17 mouse cellular contexts compared by ENCODE assay signal in genomic region chr2:29565570-29566433, GRCm38 (mm10). TPM values are rescaled to one million over a fixed set of nuclear protein-coding genes. Genes with fewer than 3 reads are reported as not detected.
DNase-seq lines count a peak whose midpoint lies in the region; ATAC-seq lines count a peak whose summit lies in the region.
"Had no signal": no experiment of that assay in that cellular context is flagged by ENCODE, and none has a peak within 500 bp of the region (broad histone marks: within the 10 kb centered on the region; RNA-seq: fewer than 3 reads in every experiment).

No protein-coding gene starts in this region.

- peak overlapping the region; percentile 19 to 50; a peak in 2 of 4 replicates for H3K27ac ChIP-seq in heart, embryonic 14.5 days (replicated peaks in 1 of 2; ENCODE audit: control insufficient read depth in 1 of 2, insufficient read depth in 1 of 2, low read depth in 2 of 2, low read length in 2 of 2)
- peak overlapping the region; percentile 11; the same call in 1 of the 2 replicates for H3K27ac ChIP-seq in limb, embryonic 10.5 days
- no peak overlapping the region for H3K27ac ChIP-seq in neural tube, embryonic 14.5 days (ENCODE audit: low read depth, low read length)
- H3K27ac ChIP-seq: layer of hippocampus, adult 2 months; limb, embryonic 12.5 days; neural tube, embryonic 13.5 days had no signal

- H3K4me1 ChIP-seq in heart, embryonic 14.5 days (ENCODE audit: control insufficient read depth in 2 of 2, insufficient read depth in 2 of 2, low read length in 2 of 2): peaks cover 2 to 3% of the 10 kb centered on the region in 2 experiments; a peak in 3 of 4 replicates
- H3K4me1 ChIP-seq in limb, embryonic 10.5 days: peaks cover 30% of the 10 kb centered on the region
- peaks cover 7% of the 10 kb centered on the region; the same call in 1 of the 2 replicates for H3K4me1 ChIP-seq in neural tube, embryonic 14.5 days (ENCODE audit: control insufficient read depth, insufficient read depth, low read length)

- 14% methylated on average over 17 of the region's 17 CpGs for WGBS in heart, embryonic 14.5 days
- 4% methylated on average over 17 of the region's 17 CpGs for WGBS in limb, embryonic 10.5 days
- 4% methylated on average over 17 of the region's 17 CpGs for WGBS in neural tube, embryonic 14.5 days

- H3K36me3 ChIP-seq in heart, embryonic 14.5 days (ENCODE audit: control insufficient read depth, insufficient read depth, low read length): no peaks in the 10 kb centered on the region
- H3K36me3 ChIP-seq in limb, embryonic 10.5 days: no peaks in the 10 kb centered on the region
- H3K36me3 ChIP-seq in neural tube, embryonic 14.5 days (ENCODE audit: control insufficient read depth, insufficient read depth, low read length): no peaks in the 10 kb centered on the region
- H3K36me3 ChIP-seq: limb, embryonic 12.5 days; neural tube, embryonic 13.5 days had no signal

- H3K9me3 ChIP-seq in heart, embryonic 14.5 days (ENCODE audit: control insufficient read depth, low read length): no peaks in the 10 kb centered on the region
- H3K9me3 ChIP-seq in limb, embryonic 10.5 days (replicated peaks): no peaks in the 10 kb centered on the region
- no peaks in the 10 kb centered on the region for H3K9me3 ChIP-seq in neural tube, embryonic 14.5 days (ENCODE audit: control insufficient read depth, low read length)
- H3K9me3 ChIP-seq: limb, embryonic 12.5 days; neural tube, embryonic 13.5 days had no signal

- no peak overlapping the region for H3K4me2 ChIP-seq in heart, embryonic 14.5 days (ENCODE audit: low read length)
- H3K4me2 ChIP-seq in neural tube, embryonic 14.5 days (ENCODE audit: low read depth, low read length): no peak overlapping the region
- H3K4me2 ChIP-seq: limb, embryonic 12.5 days; neural tube, embryonic 13.5 days had no signal

- DNase-seq in heart, postnatal 25 days (ENCODE audit: low spot score): no peak
- DNase-seq in embryo, embryonic 11 days: peak; percentile 42
- DNase-seq in limb, embryonic 10.5 days (ENCODE audit: low spot score): no peak
- DNase-seq in gastrocnemius, postnatal 4 days (ENCODE audit: low spot score in 2 of 2): no peak
- no peak for DNase-seq in left cerebral cortex, postnatal 36 days (ENCODE audit: low spot score in 2 of 2)
- DNase-seq: gastrocnemius, postnatal 25 days; heart, postnatal 36 days; kidney, adult 8-10 months; liver, postnatal 0 days; right cerebral cortex, postnatal 4 days; thymus, postnatal 4 days had no signal

- no peak overlapping the region for H3K9ac ChIP-seq in heart, embryonic 14.5 days (ENCODE audit: low read length)
- 0 out of 2 replicates have a peak overlapping the region, but pooled peaks have one; percentile 13 for H3K9ac ChIP-seq in neural tube, embryonic 14.5 days (replicated peaks; ENCODE audit: low read depth, low read length)
- H3K9ac ChIP-seq: limb, embryonic 12.5 days; liver, postnatal 0 days; neural tube, embryonic 13.5 days had no signal

- no peak overlapping the region for H3K4me3 ChIP-seq in heart, embryonic 14.5 days (ENCODE audit: control insufficient read depth in 1 of 2, insufficient read depth in 1 of 2, low read depth in 1 of 2, low read length in 2 of 2)
- 0 out of 2 replicates have a peak overlapping the region, but pooled peaks have one; percentile 1 for H3K4me3 ChIP-seq in limb, embryonic 10.5 days
- H3K4me3 ChIP-seq in neural tube, embryonic 14.5 days (ENCODE audit: low read depth, low read length): no peak overlapping the region
- H3K4me3 ChIP-seq: erythroblast, embryonic 14.5 days; layer of hippocampus, adult 2 months; limb, embryonic 12.5 days; neural tube, embryonic 13.5 days had no signal

- no peak; the same call in 1 of the 2 replicates for ATAC-seq in heart, embryonic 14.5 days (ENCODE audit: insufficient number of reproducible peaks, insufficient read depth, low FRiP score, low read depth)
- ATAC-seq in neural tube, embryonic 14.5 days (ENCODE audit: low read depth): no peak
- ATAC-seq: liver, postnatal 0 days had no signal

- intact Hi-C loops in heart, postnatal 25 days (cut with DNase I): no loop called here
- intact Hi-C loops in left cerebral cortex, postnatal 36 days (cut with DNase I): no loop called here

- no peaks in the 10 kb centered on the region for H3K27me3 ChIP-seq in heart, embryonic 14.5 days (ENCODE audit: control insufficient read depth, insufficient read depth, low read length)
- H3K27me3 ChIP-seq in limb, embryonic 10.5 days (ENCODE audit: low read depth, poor library complexity, severe bottlenecking): 0 out of 2 replicates have a peak, but pooled peaks cover 4% of the 10 kb centered on the region
- H3K27me3 ChIP-seq in neural tube, embryonic 14.5 days (ENCODE audit: control insufficient read depth, insufficient read depth, low read length): no peaks in the 10 kb centered on the region
- H3K27me3 ChIP-seq: neural tube, embryonic 13.5 days had no signal

RNA-seq across cellular contexts. Expression of gene Rapgef1, which starts 53.7 kb away (rescaled TPM):
- polyA plus RNA-seq in heart, embryonic 14.5 days (2014; fragmentation: Nextera tagmentation; extraction: Ambion mirVana): 12.6 and 14.5 TPM in 2 replicates
- 10 to 100 TPM; 85.1 to 94.1 TPM for total RNA-seq in heart, postnatal 25 days (2021)
- 17.2 and 18.1 TPM in 2 replicates for polyA plus RNA-seq in limb, embryonic 10.5 days (2016; fragmentation: Nextera tagmentation; extraction: Ambion mirVana)
- polyA plus RNA-seq in neural tube, embryonic 14.5 days (2014; fragmentation: Nextera tagmentation; extraction: Ambion mirVana): 18.9 and 21.9 TPM in 2 replicates
- total RNA-seq in gastrocnemius, postnatal 4 days (2021): 100 to 1,000 TPM; 110 to 121 TPM
- 100 to 1,000 TPM; 104 to 107 TPM for total RNA-seq in left cerebral cortex, postnatal 36 days (2021)
